10 mouse cellular contexts compared by ENCODE assay signal in genomic region chr6:124933127-124933526, GRCm38 (mm10). TPM values are rescaled to one million over a fixed set of nuclear protein-coding genes. Genes with fewer than 3 reads are reported as not detected.
DNase-seq lines count a peak whose midpoint lies in the region; ATAC-seq lines count a peak whose summit lies in the region.
"Had no signal": no experiment of that assay in that cellular context is flagged by ENCODE, and none has a peak within 500 bp of the region (broad histone marks: within the 10 kb centered on the region; RNA-seq: fewer than 3 reads in every experiment).

No protein-coding gene starts in this region.

- peak overlapping the region; percentile 94; the same call in 1 of the 2 replicates for H3K4me3 ChIP-seq in heart, embryonic 13.5 days
- no peak overlapping the region for H3K4me3 ChIP-seq in midbrain, embryonic 12.5 days
- no peak overlapping the region for H3K4me3 ChIP-seq in midbrain, embryonic 16.5 days (ENCODE audit: low read depth, low read length)
- H3K4me3 ChIP-seq in limb, embryonic 13.5 days, result peak overlapping the region; percentile 94; the same call in 1 of the 2 replicates
- H3K4me3 ChIP-seq in stomach, embryonic 15.5 days (replicated peaks), result no peak overlapping the region

- peaks cover 57% of the 10 kb centered on the region for H3K36me3 ChIP-seq in heart, embryonic 13.5 days
- peaks cover 52% of the 10 kb centered on the region for H3K36me3 ChIP-seq in midbrain, embryonic 12.5 days
- peaks cover 26% of the 10 kb centered on the region for H3K36me3 ChIP-seq in midbrain, embryonic 16.5 days (ENCODE audit: control insufficient read depth, insufficient read depth, low read length)
- peaks cover 55% of the 10 kb centered on the region for H3K36me3 ChIP-seq in limb, embryonic 13.5 days
- H3K36me3 ChIP-seq in stomach, embryonic 15.5 days, result peaks cover 34% of the 10 kb centered on the region

- H3K27ac ChIP-seq in heart, embryonic 13.5 days (replicated peaks), result no peak overlapping the region
- H3K27ac ChIP-seq in midbrain, embryonic 12.5 days (replicated peaks), result no peak overlapping the region
- H3K27ac ChIP-seq in midbrain, embryonic 16.5 days (ENCODE audit: low read length), result no peak overlapping the region
- H3K27ac ChIP-seq in limb, embryonic 13.5 days, result no peak overlapping the region
- no peak overlapping the region for H3K27ac ChIP-seq in stomach, embryonic 15.5 days

- no peaks in the 10 kb centered on the region for H3K27me3 ChIP-seq in heart, embryonic 13.5 days (replicated peaks)
- no peaks in the 10 kb centered on the region for H3K27me3 ChIP-seq in midbrain, embryonic 12.5 days
- no peaks in the 10 kb centered on the region for H3K27me3 ChIP-seq in midbrain, embryonic 16.5 days (ENCODE audit: control insufficient read depth, insufficient read depth, low read depth, low read length)
- no peaks in the 10 kb centered on the region for H3K27me3 ChIP-seq in limb, embryonic 13.5 days
- no peaks in the 10 kb centered on the region for H3K27me3 ChIP-seq in stomach, embryonic 15.5 days (replicated peaks)

- no peak for ATAC-seq in heart, embryonic 13.5 days (ENCODE audit: extremely low read depth, insufficient number of reproducible peaks, low FRiP score, low TSS enrichment)
- ATAC-seq in midbrain, embryonic 12.5 days (ENCODE audit: low FRiP score, low read depth), result no peak
- no peak for ATAC-seq in midbrain, embryonic 16.5 days
- no peak for ATAC-seq in limb, embryonic 13.5 days (ENCODE audit: low FRiP score, low read depth)
- no peak for ATAC-seq in stomach, embryonic 15.5 days (ENCODE audit: insufficient read depth, low FRiP score, low read depth)
- ATAC-seq in granulocyte monocyte progenitor cell, adult 5-6 weeks (replicated peaks; ENCODE audit: poor library complexity, severe bottlenecking), result no peak

- H3K4me2 ChIP-seq in heart, embryonic 13.5 days, result peak overlapping the region; percentile 96
- peak overlapping the region; percentile 91; the same call in 1 of the 2 replicates for H3K4me2 ChIP-seq in midbrain, embryonic 12.5 days (replicated peaks)
- H3K4me2 ChIP-seq in midbrain, embryonic 16.5 days (ENCODE audit: low read length), result no peak overlapping the region
- H3K4me2 ChIP-seq in limb, embryonic 13.5 days (replicated peaks), result peak overlapping the region; percentile 96
- peak overlapping the region; percentile 73; the same call in 1 of the 2 replicates for H3K4me2 ChIP-seq in stomach, embryonic 15.5 days

- 87% methylated on average over 3 of the region's 3 CpGs for WGBS in heart, embryonic 13.5 days
- WGBS in midbrain, embryonic 12.5 days, result 96% methylated on average over 3 of the region's 3 CpGs
- WGBS in midbrain, embryonic 16.5 days, result 95% methylated on average over 3 of the region's 3 CpGs
- 96% methylated on average over 3 of the region's 3 CpGs for WGBS in limb, embryonic 13.5 days
- WGBS in stomach, embryonic 15.5 days, result 88% methylated on average over 3 of the region's 3 CpGs

- no peak overlapping the region for H3K9ac ChIP-seq in heart, embryonic 13.5 days
- H3K9ac ChIP-seq in midbrain, embryonic 12.5 days (replicated peaks), result no peak overlapping the region
- no peak overlapping the region for H3K9ac ChIP-seq in midbrain, embryonic 16.5 days (ENCODE audit: low read depth, low read length)
- no peak overlapping the region for H3K9ac ChIP-seq in limb, embryonic 13.5 days
- H3K9ac ChIP-seq in stomach, embryonic 15.5 days, result no peak overlapping the region

- H3K4me1 ChIP-seq in heart, embryonic 13.5 days, result peaks cover 22% of the 10 kb centered on the region
- peaks cover 17% of the 10 kb centered on the region for H3K4me1 ChIP-seq in midbrain, embryonic 12.5 days
- H3K4me1 ChIP-seq in midbrain, embryonic 16.5 days (ENCODE audit: control insufficient read depth, insufficient read depth, low read length), result peaks cover 17% of the 10 kb centered on the region
- peaks cover 37% of the 10 kb centered on the region for H3K4me1 ChIP-seq in limb, embryonic 13.5 days
- H3K4me1 ChIP-seq in stomach, embryonic 15.5 days, result peaks cover 15% of the 10 kb centered on the region

- no peak for DNase-seq in heart, adult 9 months (ENCODE audit: low spot score in 2 of 2)
- DNase-seq in right cerebral cortex, postnatal 36 days (ENCODE audit: low spot score in 2 of 2), result no peak
- DNase-seq: adrenal gland, postnatal 25 days; lung, adult 18-20 months had no signal

- H3K9me3 ChIP-seq in heart, embryonic 13.5 days, result no peaks in the 10 kb centered on the region
- no peaks in the 10 kb centered on the region for H3K9me3 ChIP-seq in midbrain, embryonic 12.5 days
- H3K9me3 ChIP-seq in midbrain, embryonic 16.5 days (replicated peaks; ENCODE audit: control insufficient read depth, low read length, poor library complexity, severe bottlenecking), result no peaks in the 10 kb centered on the region
- no peaks in the 10 kb centered on the region for H3K9me3 ChIP-seq in limb, embryonic 13.5 days
- no peaks in the 10 kb centered on the region for H3K9me3 ChIP-seq in stomach, embryonic 15.5 days

RNA-seq across cellular contexts. Expression of gene Mlf2, which starts 1.9 kb away (rescaled TPM):
- polyA plus RNA-seq in heart, embryonic 13.5 days (2015; fragmentation: Nextera tagmentation; extraction: Ambion mirVana), result 288 and 320 TPM in 2 replicates
- 452 and 459 TPM in 2 replicates for polyA plus RNA-seq in midbrain, embryonic 12.5 days (2016; fragmentation: Nextera tagmentation; extraction: Ambion mirVana)
- polyA plus RNA-seq in midbrain, embryonic 16.5 days (2015; fragmentation: Nextera tagmentation; extraction: Ambion mirVana), result 543 and 556 TPM in 2 replicates
- 354 and 355 TPM in 2 replicates for polyA plus RNA-seq in limb, embryonic 13.5 days (2015; fragmentation: Nextera tagmentation; extraction: Ambion mirVana)
- 351 and 362 TPM in 2 replicates for polyA plus RNA-seq in stomach, embryonic 15.5 days (2015; fragmentation: Nextera tagmentation; extraction: Ambion mirVana)
- total RNA-seq in granulocyte monocyte progenitor cell, adult 5-6 weeks (2014; fragmentation: Nextera tagmentation), result 82.4 and 102 TPM in 2 replicates
- total RNA-seq in granulocyte monocyte progenitor cell, adult 5-6 weeks (2017), result 49.5 and 79.7 TPM in 2 replicates

RNA-seq across cellular contexts. Expression of gene Ptms, which starts 13.2 kb away (rescaled TPM):
- polyA plus RNA-seq in heart, embryonic 13.5 days (2015; fragmentation: Nextera tagmentation; extraction: Ambion mirVana), result 231 and 233 TPM in 2 replicates
- 525 and 672 TPM in 2 replicates for polyA plus RNA-seq in midbrain, embryonic 12.5 days (2016; fragmentation: Nextera tagmentation; extraction: Ambion mirVana)
- polyA plus RNA-seq in midbrain, embryonic 16.5 days (2015; fragmentation: Nextera tagmentation; extraction: Ambion mirVana), result 700 and 743 TPM in 2 replicates
- 303 and 321 TPM in 2 replicates for polyA plus RNA-seq in limb, embryonic 13.5 days (2015; fragmentation: Nextera tagmentation; extraction: Ambion mirVana)
- polyA plus RNA-seq in stomach, embryonic 15.5 days (2015; fragmentation: Nextera tagmentation; extraction: Ambion mirVana), result 322 and 340 TPM in 2 replicates
- total RNA-seq in granulocyte monocyte progenitor cell, adult 5-6 weeks (2014; fragmentation: Nextera tagmentation), result 16.1 and 21.9 TPM in 2 replicates
- total RNA-seq in granulocyte monocyte progenitor cell, adult 5-6 weeks (2017), result 18.5 and 33.0 TPM in 2 replicates

RNA-seq across cellular contexts. Expression of gene Lag3, which starts 21.6 kb away (rescaled TPM):
- 1.0 and 1.1 TPM in 2 replicates for polyA plus RNA-seq in heart, embryonic 13.5 days (2015; fragmentation: Nextera tagmentation; extraction: Ambion mirVana)
- polyA plus RNA-seq in midbrain, embryonic 12.5 days (2016; fragmentation: Nextera tagmentation; extraction: Ambion mirVana), result 1.9 and 3.1 TPM in 2 replicates
- 2.5 and 3.9 TPM in 2 replicates for polyA plus RNA-seq in midbrain, embryonic 16.5 days (2015; fragmentation: Nextera tagmentation; extraction: Ambion mirVana)
- 1.7 and 3.1 TPM in 2 replicates for polyA plus RNA-seq in limb, embryonic 13.5 days (2015; fragmentation: Nextera tagmentation; extraction: Ambion mirVana)
- polyA plus RNA-seq in stomach, embryonic 15.5 days (2015; fragmentation: Nextera tagmentation; extraction: Ambion mirVana), result 1.5 and 2.4 TPM in 2 replicates
- total RNA-seq in granulocyte monocyte progenitor cell, adult 5-6 weeks (2014; fragmentation: Nextera tagmentation), result 1.4 and 3.8 TPM in 2 replicates
- 1.4 and 9.6 TPM in 2 replicates for total RNA-seq in granulocyte monocyte progenitor cell, adult 5-6 weeks (2017)

RNA-seq across cellular contexts. Expression of gene Cops7a, which starts 32.2 kb away (rescaled TPM):
- 140 and 143 TPM in 2 replicates for polyA plus RNA-seq in heart, embryonic 13.5 days (2015; fragmentation: Nextera tagmentation; extraction: Ambion mirVana)
- polyA plus RNA-seq in midbrain, embryonic 12.5 days (2016; fragmentation: Nextera tagmentation; extraction: Ambion mirVana), result 100 and 105 TPM in 2 replicates
- 87.6 and 94.0 TPM in 2 replicates for polyA plus RNA-seq in midbrain, embryonic 16.5 days (2015; fragmentation: Nextera tagmentation; extraction: Ambion mirVana)
- 128 and 133 TPM in 2 replicates for polyA plus RNA-seq in limb, embryonic 13.5 days (2015; fragmentation: Nextera tagmentation; extraction: Ambion mirVana)
- polyA plus RNA-seq in stomach, embryonic 15.5 days (2015; fragmentation: Nextera tagmentation; extraction: Ambion mirVana), result 128 and 153 TPM in 2 replicates
- 96.6 and 112 TPM in 2 replicates for total RNA-seq in granulocyte monocyte progenitor cell, adult 5-6 weeks (2014; fragmentation: Nextera tagmentation)
- 48.8 and 52.0 TPM in 2 replicates for total RNA-seq in granulocyte monocyte progenitor cell, adult 5-6 weeks (2017)

RNA-seq across cellular contexts. Expression of gene Cd4, which starts 45.1 kb away (rescaled TPM):
- polyA plus RNA-seq in heart, embryonic 13.5 days (2015; fragmentation: Nextera tagmentation; extraction: Ambion mirVana), result not detected in 2 replicates
- polyA plus RNA-seq in midbrain, embryonic 12.5 days (2016; fragmentation: Nextera tagmentation; extraction: Ambion mirVana), result 0.20 TPM in 1 of 2 replicates, not detected in the other
- polyA plus RNA-seq in midbrain, embryonic 16.5 days (2015; fragmentation: Nextera tagmentation; extraction: Ambion mirVana), result 0.11 TPM in 1 of 2 replicates, not detected in the other
- polyA plus RNA-seq in limb, embryonic 13.5 days (2015; fragmentation: Nextera tagmentation; extraction: Ambion mirVana), result 0.04 and 0.15 TPM in 2 replicates
- polyA plus RNA-seq in stomach, embryonic 15.5 days (2015; fragmentation: Nextera tagmentation; extraction: Ambion mirVana), result 0.41 and 0.64 TPM in 2 replicates
- 0.90 TPM in 1 of 2 replicates, not detected in the other for total RNA-seq in granulocyte monocyte progenitor cell, adult 5-6 weeks (2014; fragmentation: Nextera tagmentation)
- 0.41 and 0.60 TPM in 2 replicates for total RNA-seq in granulocyte monocyte progenitor cell, adult 5-6 weeks (2017)

Comparison
In these comparisons a context has a peak if more than half of its experiments do, and no peak if none do; other contexts are left out.
1. H3K4me3 ChIP-seq: peak in heart, embryonic 13.5 days (single experiment) and limb, embryonic 13.5 days (single experiment); none in midbrain, embryonic 12.5 days (single experiment), midbrain, embryonic 16.5 days (single experiment) and stomach, embryonic 15.5 days (single experiment).